Mouse (Mus musculus) C2C12 (cell line): ENCODE data around the gene Rtn2.

ENCODE experiments used
- CEBPB ChIP-seq: IDR thresholded peaks from one replicate; pipeline ENCODE4 v1.6.1; 2011; ENCODE audit warnings: low read depth, mild to moderate bottlenecking, control low read depth, moderate library complexity
- CTCF ChIP-seq: IDR thresholded peaks from one replicate; pipeline ENCODE4 v1.5.1; 2011; ENCODE audit not compliant: control insufficient read depth, insufficient read depth, insufficient read length
- FOSL1 ChIP-seq: IDR thresholded peaks from one replicate; pipeline ENCODE4 v1.8.0; 2011; ENCODE audit warnings: mild to moderate bottlenecking, low read length; ENCODE audit not compliant: poor library complexity, insufficient read depth, severe bottlenecking
- MAX ChIP-seq: IDR thresholded peaks from one replicate; pipeline ENCODE4 v1.6.1; 2011; ENCODE audit warnings: mild to moderate bottlenecking, control low read depth
- MYOG ChIP-seq: IDR thresholded peaks from one replicate; pipeline ENCODE4 v1.6.1; 2011; ENCODE audit not compliant: control insufficient read depth, insufficient read length; ENCODE audit errors: extremely low read depth

DNA sequence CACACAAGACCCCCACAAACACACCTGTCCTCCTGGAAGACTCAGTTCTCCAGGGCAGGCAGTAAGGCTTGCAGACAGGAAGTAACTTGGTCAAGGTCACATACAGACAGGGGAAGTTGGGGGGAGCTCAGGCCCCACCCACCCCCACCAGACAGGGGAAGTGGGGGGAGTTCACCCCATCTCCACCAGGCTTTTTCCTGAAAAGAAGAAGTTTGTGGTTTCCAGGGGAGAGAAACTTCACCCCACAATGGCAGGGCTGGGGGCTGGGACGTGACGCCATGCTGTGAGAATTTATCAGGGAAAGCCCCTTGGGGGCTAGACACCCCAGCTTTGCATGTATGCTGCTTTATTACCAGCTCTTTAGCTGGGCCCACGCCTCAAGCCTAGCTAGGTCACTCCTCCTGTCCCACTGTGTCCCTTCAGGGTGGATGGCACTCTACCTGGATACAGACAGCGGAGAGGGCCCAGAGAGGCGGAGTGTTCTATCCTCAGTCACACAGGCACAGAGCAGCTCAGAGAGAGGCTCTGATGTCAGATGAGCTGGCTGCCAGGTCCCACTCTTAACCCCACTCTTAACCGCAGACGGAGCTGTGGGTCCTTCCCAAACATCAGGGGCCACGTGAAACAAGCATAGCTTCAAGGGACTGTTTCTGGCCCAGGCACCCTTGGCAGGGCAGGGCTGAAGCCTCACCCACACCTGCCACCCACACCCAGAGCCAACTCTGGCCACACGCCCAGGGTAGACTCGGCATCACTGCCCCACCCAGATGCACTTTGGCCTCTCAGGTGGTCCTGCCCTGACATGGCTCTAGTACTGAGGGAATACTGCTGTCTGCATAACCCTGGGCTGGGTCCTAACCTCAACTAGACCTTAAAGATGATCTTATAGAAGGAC, 16.2 kb upstream of the Rtn2 start:
- TF ChIP-seq CTCF: no peak
- no peak for TF ChIP-seq MYOG
- TF ChIP-seq FOSL1: no peak
- no peak for TF ChIP-seq CEBPB
- no peak for TF ChIP-seq MAX
